Mouse (Mus musculus) MEL (cell line): ENCODE measurements around the gene Mrap. TPM values are rescaled to one million over a fixed set of nuclear protein-coding genes. Genes with fewer than 3 reads are reported as not detected.

Experiments
- DNase-seq: peaks from one replicate; pipeline ENCODE4 v3.0.0; 2011; ENCODE audit warnings: low read depth, low spot score
- H3K27ac ChIP-seq: 2 replicates; pipeline ENCODE4 v1.5.1; 2012; ENCODE audit warnings: low read depth, mild to moderate bottlenecking, control low read depth, low read length, moderate library complexity; ENCODE audit not compliant: control insufficient read depth
- H3K27me3 ChIP-seq, 2 experiments: fragments of 150-350 bp in 1 of 2; sonication (generic) in 1 of 2; 2 replicates each; pipeline ENCODE4 v1.6.1; 2012; ENCODE audit warnings: low read length in 2 of 2, mild to moderate bottlenecking in 2 of 2, improper control_type of control experiment in 1 of 2, moderate library complexity in 1 of 2; ENCODE audit not compliant: insufficient read depth in 2 of 2, control insufficient read depth in 1 of 2
- H3K36me3 ChIP-seq, 2 experiments: 2 replicates each; pipeline ENCODE4 v1.6.1; 2012 to 2014; ENCODE audit warnings: low read length in 2 of 2, improper control_type of control experiment in 1 of 2, inconsistent platforms in 1 of 2, mild to moderate bottlenecking in 1 of 2; ENCODE audit not compliant: insufficient read depth in 2 of 2, control insufficient read depth in 1 of 2
- H3K4me1 ChIP-seq, 2 experiments: fragments of 150-350 bp in 1 of 2; sonication (generic) in 1 of 2; 2 replicates each; pipeline ENCODE4 v1.6.1; 2012; ENCODE audit warnings: low read length in 2 of 2, improper control_type of control experiment in 1 of 2, mild to moderate bottlenecking in 1 of 2; ENCODE audit not compliant: insufficient read depth in 2 of 2, control insufficient read depth in 1 of 2
- H3K4me3 ChIP-seq, 2 experiments: fragments of 150-350 bp in 1 of 2; sonication (generic) in 1 of 2; 2 replicates each; pipeline ENCODE4 v1.5.1; 2012; ENCODE audit warnings: low read depth in 2 of 2, low read length in 2 of 2, mild to moderate bottlenecking in 2 of 2, moderate library complexity in 2 of 2, control low read depth in 1 of 2, improper control_type of control experiment in 1 of 2; ENCODE audit not compliant: control insufficient read depth in 1 of 2, insufficient read depth in 1 of 2
- H3K79me2 ChIP-seq: 2 replicates; pipeline ENCODE4 v1.6.1; 2012; ENCODE audit warnings: mild to moderate bottlenecking, low read length, moderate library complexity; ENCODE audit not compliant: control insufficient read depth, poor library complexity, insufficient read depth
- H3K9ac ChIP-seq: 2 replicates; pipeline ENCODE4 v1.6.1; 2012; ENCODE audit warnings: low read depth, mild to moderate bottlenecking, control low read depth, low read length, moderate library complexity; ENCODE audit not compliant: control insufficient read depth, poor library complexity, severe bottlenecking
- H3K9me3 ChIP-seq: fragments of 150-350 bp; sonication (generic); replicated peaks from 2 replicates; pipeline ENCODE4 v1.6.1; 2012; ENCODE audit warnings: mild to moderate bottlenecking, low read length, improper control_type of control experiment, moderate library complexity; ENCODE audit not compliant: insufficient read depth
- BHLHE40 ChIP-seq: IDR thresholded peaks from 2 replicates; pipeline ENCODE4 v1.6.1; 2012; ENCODE audit warnings: low read depth, mild to moderate bottlenecking, inconsistent platforms, low read length, improper control_type of control experiment, borderline replicate concordance
- CTCF ChIP-seq, 3 experiments: IDR thresholded peaks in 2 of 3; conservative IDR thresholded peaks in 1 of 3; 2 replicates each; pipeline ENCODE4 v1.5.1; 2011 to 2012; ENCODE audit warnings: low read length in 3 of 3, low read depth in 2 of 3, mild to moderate bottlenecking in 2 of 3, improper control_type of control experiment in 1 of 3, inconsistent platforms in 1 of 3, mixed read lengths in 1 of 3, moderate library complexity in 1 of 3; ENCODE audit not compliant: control insufficient read depth in 1 of 3, insufficient read depth in 1 of 3, poor library complexity in 1 of 3, severe bottlenecking in 1 of 3
- ETS1 ChIP-seq: IDR thresholded peaks from 2 replicates; pipeline ENCODE4 v1.6.1; 2012; ENCODE audit warnings: low read depth, mild to moderate bottlenecking, inconsistent platforms, low read length, improper control_type of control experiment, moderate library complexity
- GABPA ChIP-seq: IDR thresholded peaks from 2 replicates; pipeline ENCODE4 v1.6.1; 2012; ENCODE audit warnings: low read depth, mild to moderate bottlenecking, inconsistent platforms, low read length, improper control_type of control experiment, moderate library complexity
- HCFC1 ChIP-seq: IDR thresholded peaks from 2 replicates; pipeline ENCODE4 v1.6.1; 2012; ENCODE audit warnings: low read depth, mild to moderate bottlenecking, inconsistent platforms, low read length, improper control_type of control experiment, moderate library complexity
- MAZ ChIP-seq: IDR thresholded peaks from 2 replicates; pipeline ENCODE4 v1.6.1; 2012; ENCODE audit warnings: low read depth, mild to moderate bottlenecking, inconsistent platforms, low read length, improper control_type of control experiment
- MYC ChIP-seq: IDR thresholded peaks from 2 replicates; pipeline ENCODE4 v1.6.1; 2011; ENCODE audit warnings: low read depth, mild to moderate bottlenecking, low read length, improper control_type of control experiment, moderate library complexity
- POLR2AphosphoS5 ChIP-seq: IDR thresholded peaks from 2 replicates; pipeline ENCODE4 v1.6.1; 2012; ENCODE audit warnings: low read depth, borderline replicate concordance, mild to moderate bottlenecking, inconsistent platforms, low read length, moderate library complexity, mixed read lengths
- TAL1 ChIP-seq: IDR thresholded peaks from 2 replicates; pipeline ENCODE4 v1.6.1; 2012; ENCODE audit warnings: mild to moderate bottlenecking, inconsistent platforms, low read length, moderate library complexity, mixed read lengths
- TBP ChIP-seq: IDR thresholded peaks from 2 replicates; pipeline ENCODE4 v1.8.0; 2011; ENCODE audit warnings: low read depth, low read length, improper control_type of control experiment
- USF1 ChIP-seq: IDR thresholded peaks from 2 replicates; pipeline ENCODE4 v1.6.1; 2014; ENCODE audit warnings: low read depth, mild to moderate bottlenecking, inconsistent platforms, low read length, improper control_type of control experiment, moderate library complexity
- USF2 ChIP-seq, 2 experiments: IDR thresholded peaks; 2 replicates each; pipeline ENCODE4 v1.6.1; 2011 to 2012; ENCODE audit warnings: improper control_type of control experiment in 2 of 2, low read length in 2 of 2, borderline replicate concordance in 1 of 2, inconsistent platforms in 1 of 2, low read depth in 1 of 2, mild to moderate bottlenecking in 1 of 2; ENCODE audit not compliant: insufficient read depth in 1 of 2
- ZMIZ1 ChIP-seq: IDR thresholded peaks from 2 replicates; pipeline ENCODE4 v1.6.1; 2012; ENCODE audit warnings: low read depth, mild to moderate bottlenecking, inconsistent platforms, low read length, improper control_type of control experiment, moderate library complexity
- polyA plus RNA-seq, 2 experiments: library from polyadenylated mRNA; stranded (reverse) in 1 of 2; unstranded in 1 of 2; fragments of >175 nt in 1 of 2; fragments of >200 nt in 1 of 2; gene quantifications; 2 replicates each; pipeline versions ENCODE4 v1.2.1 to v1.2.4; 2012; ENCODE audit warnings: low replicate concordance in 2 of 2, low read depth in 1 of 2; ENCODE audit not compliant: insufficient read length in 2 of 2, insufficient read depth in 1 of 2, missing spikeins in 1 of 2
- total RNA-seq: library from RNA; depleted of rRNA; stranded (reverse); fragments of 300-350 nt; gene quantifications from 2 replicates; pipeline ENCODE4 v1.2.3, GENCODE M21; 2012; rRNA removed

Gene Mrap
- total RNA-seq (0.59 and 0.92 TPM in 2 replicates), polyA plus RNA-seq (1 to 10 TPM in 1 of 2 experiments, not detected in 1; 2.2 TPM)

- no peak for DNase-seq
- H3K27ac ChIP-seq: no peak within 1 kb of the TSS
- no peak within 1 kb of the TSS for H3K4me3 ChIP-seq
- no peaks in the 10 kb centered on the region for H3K27me3 ChIP-seq
- no peak for TF ChIP-seq MYC
- no peak for TF ChIP-seq CTCF (IDR thresholded peaks at IDR 0.05 in 2 of 3, conservative IDR thresholded peaks at IDR 0.05 in 1 of 3; ENCODE audit: control insufficient read depth in 1 of 3, insufficient read depth in 1 of 3, low read depth in 2 of 3, low read length in 3 of 3, poor library complexity in 1 of 3, severe bottlenecking in 1 of 3)
- TF ChIP-seq BHLHE40: no peak
- TF ChIP-seq POLR2AphosphoS5: no peak
- no peak for TF ChIP-seq USF1
- TF ChIP-seq TBP: no peak
- no peak for TF ChIP-seq USF2 (IDR thresholded peaks at IDR 0.05; ENCODE audit: borderline replicate concordance in 1 of 2, insufficient read depth in 1 of 2, low read depth in 1 of 2, low read length in 2 of 2)
- TF ChIP-seq TAL1: no peak
- no peak for TF ChIP-seq HCFC1
- TF ChIP-seq GABPA: no peak
- no peak for TF ChIP-seq ZMIZ1
- no peaks in the 10 kb centered on the region for H3K79me2 ChIP-seq
- H3K9me3 ChIP-seq: no peaks in the 10 kb centered on the region
- H3K9ac ChIP-seq: no peak within 1 kb of the TSS
- H3K36me3 ChIP-seq: no peaks in the 10 kb centered on the region; a peak in 1 of 4 replicates
- peaks cover 0 to under 1% of the 10 kb centered on the region in 2 experiments; a peak in 1 of 4 replicates for H3K4me1 ChIP-seq
Observed at GRCm38 (mm10) chr16:90738092-90738956, at the start of gene Mrap. TSS of gene Mrap (plus strand) at chr16:90738207.

- no peaks in the 10 kb centered on the region for H3K9me3 ChIP-seq
- H3K9ac ChIP-seq: no peak overlapping the region
- no peak for DNase-seq
- no peaks in the 10 kb centered on the region for H3K79me2 ChIP-seq
- no peaks in the 10 kb centered on the region for H3K36me3 ChIP-seq
- no peaks in the 10 kb centered on the region for H3K27me3 ChIP-seq
- no peak overlapping the region for H3K27ac ChIP-seq
- no peak overlapping the region for H3K4me3 ChIP-seq
- no peak for TF ChIP-seq ETS1
- TF ChIP-seq MAZ: no peak
- no peaks in the 10 kb centered on the region for H3K4me1 ChIP-seq
Observed at GRCm38 (mm10) chr16:90692704-90693385, 45.2 kb upstream of the Mrap start.
